Mouse (Mus musculus) C2C12 (cell line): Measurements from ENCODE around the gene Cebpa.

ENCODE experiments used
- CTCF ChIP-seq: IDR thresholded peaks from one replicate; pipeline ENCODE4 v1.5.1; 2011; ENCODE audit not compliant: control insufficient read depth, insufficient read depth, insufficient read length
- FOSL1 ChIP-seq: IDR thresholded peaks from one replicate; pipeline ENCODE4 v1.8.0; 2011; ENCODE audit warnings: mild to moderate bottlenecking, low read length; ENCODE audit not compliant: poor library complexity, insufficient read depth, severe bottlenecking
- MYOG ChIP-seq: IDR thresholded peaks from one replicate; pipeline ENCODE4 v1.6.1; 2011; ENCODE audit not compliant: control insufficient read depth, insufficient read length; ENCODE audit errors: extremely low read depth
- USF1 ChIP-seq: IDR thresholded peaks from one replicate; pipeline ENCODE4 v1.6.1; 2011; ENCODE audit warnings: low read depth, mild to moderate bottlenecking, control low read depth, moderate library complexity

DNA sequence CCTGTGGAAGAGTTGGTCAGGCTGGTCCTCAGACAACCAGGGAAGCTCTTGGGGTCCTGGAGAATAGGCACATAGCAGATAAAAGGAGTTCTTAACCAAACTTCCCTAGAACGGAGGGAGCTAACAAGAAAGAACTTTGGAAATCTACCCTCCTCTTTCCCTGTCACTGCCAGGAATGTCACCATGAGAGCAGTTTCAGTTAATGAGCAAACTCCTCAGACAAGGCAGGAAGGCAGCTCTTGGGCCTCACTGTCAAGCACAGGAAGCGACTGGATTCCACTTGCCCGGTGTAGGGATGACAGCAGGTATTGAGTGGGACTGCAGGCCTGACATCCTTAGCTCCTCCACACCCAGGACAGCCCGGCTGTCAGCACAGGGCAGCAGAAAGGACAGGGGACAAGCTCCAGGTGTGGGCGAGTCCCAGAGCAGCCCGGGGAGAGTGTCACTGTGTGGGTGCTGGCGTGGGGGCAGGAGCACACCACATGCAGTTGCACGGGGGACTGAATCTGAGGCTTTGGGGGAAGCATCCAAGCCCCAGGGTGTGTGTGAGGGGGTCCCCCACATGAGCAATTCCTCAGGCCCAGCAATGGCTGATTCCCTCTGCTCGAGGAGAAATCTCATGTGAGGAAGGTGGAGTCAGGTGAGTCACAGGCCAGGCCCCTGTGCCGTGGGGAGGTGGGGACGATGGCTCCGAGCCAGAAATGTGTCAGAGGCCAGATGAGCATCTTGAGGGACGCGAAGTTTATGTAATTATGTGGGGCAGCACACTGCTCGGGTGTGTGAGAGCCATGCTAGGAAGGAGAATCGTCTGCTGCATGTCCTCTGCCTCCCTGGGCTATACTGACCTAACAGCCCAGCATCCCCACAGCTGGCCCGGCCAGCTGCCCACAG lies 9.8 kb downstream of the Cebpa start:
- TF ChIP-seq USF1 (no peak), CTCF (no peak), FOSL1 (no peak), MYOG (no peak)
